In genomic region chr9:61492896-61493295, GRCm38 (mm10) we compare ENCODE assay signal across 26 mouse cellular contexts.
DNase-seq lines count a peak whose midpoint lies in the region; ATAC-seq and TF ChIP-seq lines count a peak whose summit lies in the region.
"Had no signal": no experiment of that assay in that cellular context is flagged by ENCODE, and none has a peak within 500 bp of the region (broad histone marks: within the 10 kb centered on the region; RNA-seq: fewer than 3 reads in every experiment).

No protein-coding gene starts in this region.

- ATAC-seq in forebrain, embryonic 15.5 days (replicated peaks), result peak; percentile 43
- no peak for ATAC-seq in forebrain, postnatal 0 days
- ATAC-seq: activated CD4-positive, CD25-positive, alpha-beta regulatory T cell, adult 4 months; hindbrain, postnatal 0 days; inflammation-experienced regulatory T-cells, adult 6 months; intestine, embryonic 16.5 days had no signal

- no peaks in the 10 kb centered on the region for H3K36me3 ChIP-seq in forebrain, embryonic 15.5 days
- H3K36me3 ChIP-seq in forebrain, embryonic 10.5 days (replicated peaks), result no peaks in the 10 kb centered on the region
- H3K36me3 ChIP-seq in forebrain, postnatal 0 days (ENCODE audit: insufficient read depth), result no peaks in the 10 kb centered on the region
- H3K36me3 ChIP-seq: embryonic facial prominence, embryonic 10.5 days; embryonic facial prominence, embryonic 13.5 days; heart, embryonic 10.5 days; heart, embryonic 13.5 days had no signal

- 51% methylated on average over 8 of the region's 8 CpGs for WGBS in forebrain, embryonic 15.5 days
- 90% methylated on average over 8 of the region's 8 CpGs for WGBS in forebrain, embryonic 10.5 days
- 51% methylated on average over 8 of the region's 8 CpGs for WGBS in forebrain, postnatal 0 days

- no peak overlapping the region for H3K4me3 ChIP-seq in forebrain, embryonic 15.5 days
- H3K4me3 ChIP-seq in forebrain, embryonic 10.5 days, result no peak overlapping the region
- no peak overlapping the region for H3K4me3 ChIP-seq in forebrain, postnatal 0 days (ENCODE audit: low read depth, low read length)
- H3K4me3 ChIP-seq: embryonic facial prominence, embryonic 10.5 days; embryonic facial prominence, embryonic 13.5 days; heart, adult 2 months; heart, embryonic 10.5 days; heart, embryonic 13.5 days had no signal

- no peaks in the 10 kb centered on the region for H3K9me3 ChIP-seq in forebrain, embryonic 15.5 days
- no peaks in the 10 kb centered on the region for H3K9me3 ChIP-seq in forebrain, embryonic 10.5 days
- no peaks in the 10 kb centered on the region for H3K9me3 ChIP-seq in forebrain, postnatal 0 days (ENCODE audit: low read length)
- H3K9me3 ChIP-seq: embryonic facial prominence, embryonic 10.5 days; embryonic facial prominence, embryonic 13.5 days; heart, embryonic 10.5 days; heart, embryonic 13.5 days had no signal

- no peak overlapping the region for H3K27ac ChIP-seq in forebrain, embryonic 15.5 days (replicated peaks)
- no peak overlapping the region for H3K27ac ChIP-seq in forebrain, embryonic 10.5 days
- no peak overlapping the region for H3K27ac ChIP-seq in forebrain, postnatal 0 days (ENCODE audit: low read depth, low read length)
- H3K27ac ChIP-seq: embryonic facial prominence, embryonic 10.5 days; embryonic facial prominence, embryonic 13.5 days; heart, adult 2 months; heart, embryonic 10.5 days; heart, embryonic 13.5 days; hindbrain, embryonic 14.5 days; hindbrain, postnatal 0 days had no signal

- H3K27me3 ChIP-seq in forebrain, embryonic 15.5 days, result peaks cover 45% of the 10 kb centered on the region
- H3K27me3 ChIP-seq in forebrain, embryonic 10.5 days (ENCODE audit: poor library complexity, severe bottlenecking), result peaks cover 59% of the 10 kb centered on the region
- peaks cover 13% of the 10 kb centered on the region; the same call in 1 of the 2 replicates for H3K27me3 ChIP-seq in forebrain, postnatal 0 days (ENCODE audit: insufficient read depth, low read length)

- TF ChIP-seq CTCF in forebrain, postnatal 0 days (IDR thresholded peaks at IDR 0.05; ENCODE audit: low read depth), result no peak

- H3K4me2 ChIP-seq in forebrain, embryonic 15.5 days (replicated peaks), result no peak overlapping the region
- H3K4me2 ChIP-seq in forebrain, postnatal 0 days (ENCODE audit: low read depth), result no peak overlapping the region
- H3K4me2 ChIP-seq: embryonic facial prominence, embryonic 13.5 days; heart, embryonic 13.5 days; hindbrain, embryonic 14.5 days had no signal

- peak; percentile 30 to 46 for DNase-seq in cerebellum, postnatal 10 days
- no peak for DNase-seq in cerebellum, postnatal 4 days (ENCODE audit: low spot score in 2 of 2)
- DNase-seq in forebrain, embryonic 10.5 days (ENCODE audit: extremely low spot score, low spot score), result no peak
- DNase-seq in forebrain, postnatal 0 days, result peak; percentile 52
- DNase-seq in lung, postnatal 25 days (ENCODE audit: low spot score), result no peak
- DNase-seq: adrenal gland, adult 8-10 months; adrenal gland, postnatal 25 days; cerebellum, adult 18-20 months; cerebellum, adult 9-10 months; cerebellum, postnatal 25 days; embryo, embryonic 11 days; gastrocnemius, postnatal 36 days; heart, adult 2 months; heart, postnatal 14 days; heart, postnatal 4 days; kidney, adult 18-20 months had no signal

- no peak overlapping the region for H3K9ac ChIP-seq in forebrain, embryonic 15.5 days (replicated peaks)
- H3K9ac ChIP-seq in forebrain, postnatal 0 days, result no peak overlapping the region
- H3K9ac ChIP-seq: embryonic facial prominence, embryonic 13.5 days; heart, embryonic 13.5 days; hindbrain, embryonic 14.5 days had no signal

- H3K4me1 ChIP-seq in forebrain, embryonic 15.5 days, result peaks cover 19% of the 10 kb centered on the region
- peaks cover 39% of the 10 kb centered on the region for H3K4me1 ChIP-seq in forebrain, embryonic 10.5 days
- no peaks in the 10 kb centered on the region for H3K4me1 ChIP-seq in forebrain, postnatal 0 days (ENCODE audit: insufficient read depth)
- H3K4me1 ChIP-seq: heart, embryonic 13.5 days had no signal

Comparison
In these comparisons a context has a peak if more than half of its experiments do, and no peak if none do; other contexts are left out.
1. DNase-seq: peak in cerebellum, postnatal 10 days (2 of 2) and forebrain, postnatal 0 days (single experiment); none in cerebellum, postnatal 4 days (0 of 2), forebrain, embryonic 10.5 days (single experiment) and lung, postnatal 25 days (single experiment).